ENCODE assay signal across 8 mouse cellular contexts in the genomic region with DNA sequence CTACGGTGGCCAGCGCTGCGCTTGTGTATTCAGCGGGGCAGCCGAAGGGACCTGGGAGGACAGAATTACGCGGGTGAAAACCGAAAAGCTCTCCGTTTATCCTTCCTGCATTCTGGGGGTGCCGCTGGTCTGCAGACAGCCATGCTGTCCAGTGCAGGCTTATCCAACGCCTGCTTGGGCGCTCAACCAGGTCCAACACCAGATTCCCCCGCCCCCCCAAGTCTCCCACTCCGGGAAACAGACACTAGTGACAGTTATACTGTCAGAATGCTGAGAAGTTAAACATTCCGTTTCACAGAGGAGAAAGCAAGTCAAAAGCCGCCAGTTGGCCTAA. TPM values are rescaled to one million over a fixed set of nuclear protein-coding genes. Genes with fewer than 3 reads are reported as not detected.
DNase-seq lines count a peak whose midpoint lies in the region; ATAC-seq and TF ChIP-seq lines count a peak whose summit lies in the region.

No protein-coding gene starts in this region.

- H3K27ac ChIP-seq in cerebellum, adult 2 months (ENCODE audit: insufficient read depth, low read length) = no peak overlapping the region
- H3K27ac ChIP-seq in neural tube, embryonic 11.5 days (ENCODE audit: low read depth, low read length) = peak overlapping the region; percentile 83; the same call in 1 of the 2 replicates
- peak overlapping the region; percentile 86 for H3K27ac ChIP-seq in limb, embryonic 15.5 days
- H3K27ac ChIP-seq in stomach, embryonic 16.5 days (ENCODE audit: low read length) = peak overlapping the region; percentile 90

- H3K9ac ChIP-seq in neural tube, embryonic 11.5 days (ENCODE audit: low read length) = peak overlapping the region; percentile 94
- peak overlapping the region; percentile 24; the same call in 1 of the 2 replicates for H3K9ac ChIP-seq in limb, embryonic 15.5 days
- H3K9ac ChIP-seq in stomach, embryonic 16.5 days (ENCODE audit: low read length) = peak overlapping the region; percentile 74

- H3K27me3 ChIP-seq in cerebellum, adult 2 months (ENCODE audit: control insufficient read depth, insufficient read depth, low read length) = no peaks in the 10 kb centered on the region
- H3K27me3 ChIP-seq in neural tube, embryonic 11.5 days (ENCODE audit: control insufficient read depth, insufficient read depth, low read length) = no peaks in the 10 kb centered on the region
- no peaks in the 10 kb centered on the region for H3K27me3 ChIP-seq in limb, embryonic 15.5 days
- H3K27me3 ChIP-seq in stomach, embryonic 16.5 days (ENCODE audit: control insufficient read depth, insufficient read depth, low read length) = no peaks in the 10 kb centered on the region

- no peak; the same call in 1 of the 2 replicates for ATAC-seq in neural tube, embryonic 11.5 days (ENCODE audit: insufficient read depth, low FRiP score, low TSS enrichment)
- ATAC-seq in limb, embryonic 15.5 days (ENCODE audit: insufficient number of reproducible peaks, low FRiP score, low TSS enrichment, low read depth) = no peak; the same call in 1 of the 2 replicates
- no peak for ATAC-seq in stomach, embryonic 16.5 days (ENCODE audit: insufficient read depth, low FRiP score)

- peak overlapping the region; percentile 79 for H3K4me3 ChIP-seq in cerebellum, adult 2 months (replicated peaks; ENCODE audit: insufficient read depth, low read depth, low read length)
- H3K4me3 ChIP-seq in neural tube, embryonic 11.5 days (ENCODE audit: low read depth, low read length) = peak overlapping the region; percentile 68
- H3K4me3 ChIP-seq in limb, embryonic 15.5 days = peak overlapping the region; percentile 60
- H3K4me3 ChIP-seq in stomach, embryonic 16.5 days (replicated peaks; ENCODE audit: low read length) = peak overlapping the region; percentile 75

- TF ChIP-seq POLR2A in cerebellum, adult 2 months (IDR thresholded peaks at IDR 0.05; ENCODE audit: borderline replicate concordance, insufficient read depth, low read length) = no peak

- H3K4me2 ChIP-seq in neural tube, embryonic 11.5 days (ENCODE audit: low read depth) = peak overlapping the region; percentile 83
- H3K4me2 ChIP-seq in limb, embryonic 15.5 days = peak overlapping the region; percentile 67
- H3K4me2 ChIP-seq in stomach, embryonic 16.5 days (ENCODE audit: low read depth, low read length) = peak overlapping the region; percentile 87

- TF ChIP-seq CTCF in cerebellum, adult 2 months (IDR thresholded peaks at IDR 0.05; ENCODE audit: borderline replicate concordance, insufficient read depth, low read depth, low read length) = no peak

- H3K4me1 ChIP-seq in cerebellum, adult 2 months (ENCODE audit: control insufficient read depth, insufficient read depth, low read length) = no peaks in the 10 kb centered on the region; the same call in 1 of the 2 replicates
- peaks cover 9% of the 10 kb centered on the region for H3K4me1 ChIP-seq in neural tube, embryonic 11.5 days (ENCODE audit: control insufficient read depth, insufficient read depth, low read length)
- peaks cover 11% of the 10 kb centered on the region for H3K4me1 ChIP-seq in limb, embryonic 15.5 days
- H3K4me1 ChIP-seq in stomach, embryonic 16.5 days (ENCODE audit: control insufficient read depth, insufficient read depth, low read length) = peaks cover 12% of the 10 kb centered on the region

- 0 out of 2 replicates have a peak, but pooled peaks cover 2% of the 10 kb centered on the region for H3K36me3 ChIP-seq in neural tube, embryonic 11.5 days (ENCODE audit: control insufficient read depth, insufficient read depth, low read length)
- 0 out of 2 replicates have a peak, but pooled peaks cover 10% of the 10 kb centered on the region for H3K36me3 ChIP-seq in limb, embryonic 15.5 days
- peaks cover 11% of the 10 kb centered on the region; the same call in 1 of the 2 replicates for H3K36me3 ChIP-seq in stomach, embryonic 16.5 days (ENCODE audit: control insufficient read depth, insufficient read depth, low read length)

- no peak for DNase-seq in cerebellum, adult 2 months
- no peak for DNase-seq in cerebellum, adult 11 months
- DNase-seq in neural tube, embryonic 11.5 days (ENCODE audit: low spot score) = no peak
- no peak for DNase-seq in neural tube, embryonic 10.5 days (ENCODE audit: extremely low spot score, low spot score)
- no peak for DNase-seq in layer of hippocampus, postnatal 14 days (ENCODE audit: low spot score in 2 of 2)
- no peak for DNase-seq in cerebellum, postnatal 36 days

- no peaks in the 10 kb centered on the region for H3K9me3 ChIP-seq in neural tube, embryonic 11.5 days (ENCODE audit: control insufficient read depth, low read length)
- no peaks in the 10 kb centered on the region for H3K9me3 ChIP-seq in limb, embryonic 15.5 days
- no peaks in the 10 kb centered on the region for H3K9me3 ChIP-seq in stomach, embryonic 16.5 days (replicated peaks; ENCODE audit: control insufficient read depth, low read length)

- 2% methylated on average over 16 of the region's 16 CpGs for WGBS in cerebellum, adult 2 months
- WGBS in neural tube, embryonic 11.5 days = under 1% methylated on average over 16 of the region's 16 CpGs
- WGBS in limb, embryonic 15.5 days = 2% methylated on average over 16 of the region's 16 CpGs
- 2% methylated on average over 16 of the region's 16 CpGs for WGBS in stomach, embryonic 16.5 days

RNA-seq across cellular contexts. Expression of a gene that starts 24.5 kb away (rescaled TPM):
- 22.0 and 24.2 TPM in 2 replicates for polyA plus RNA-seq in cerebellum, adult 2 months (2012; rRNA removed)
- 10.9 and 14.2 TPM in 2 replicates for polyA plus RNA-seq in neural tube, embryonic 11.5 days (2014; fragmentation: Nextera tagmentation; extraction: Ambion mirVana)
- polyA plus RNA-seq in limb, embryonic 15.5 days (2015; fragmentation: Nextera tagmentation; extraction: Ambion mirVana) = 13.6 and 14.1 TPM in 2 replicates
- polyA plus RNA-seq in stomach, embryonic 16.5 days (2015; fragmentation: Nextera tagmentation; extraction: Ambion mirVana) = 10.6 and 12.2 TPM in 2 replicates
- total RNA-seq in layer of hippocampus, postnatal 14 days (2021) = 10 to 100 TPM; 17.8 to 21.1 TPM

RNA-seq across cellular contexts. Expression of a gene that starts 40.9 kb away (rescaled TPM):
- polyA plus RNA-seq in cerebellum, adult 2 months (2012; rRNA removed) = 27.3 and 30.1 TPM in 2 replicates
- 124 and 132 TPM in 2 replicates for polyA plus RNA-seq in neural tube, embryonic 11.5 days (2014; fragmentation: Nextera tagmentation; extraction: Ambion mirVana)
- 94.5 and 95.0 TPM in 2 replicates for polyA plus RNA-seq in limb, embryonic 15.5 days (2015; fragmentation: Nextera tagmentation; extraction: Ambion mirVana)
- 79.8 and 87.4 TPM in 2 replicates for polyA plus RNA-seq in stomach, embryonic 16.5 days (2015; fragmentation: Nextera tagmentation; extraction: Ambion mirVana)
- 10 to 100 TPM; 77.9 to 81.8 TPM for total RNA-seq in layer of hippocampus, postnatal 14 days (2021)

RNA-seq across cellular contexts. Expression of a gene that starts 57.4 kb away (rescaled TPM):
- 0.36 and 0.52 TPM in 2 replicates for polyA plus RNA-seq in cerebellum, adult 2 months (2012; rRNA removed)
- 0.12 TPM in 1 of 2 replicates, not detected in the other for polyA plus RNA-seq in neural tube, embryonic 11.5 days (2014; fragmentation: Nextera tagmentation; extraction: Ambion mirVana)
- 0.31 TPM in 1 of 2 replicates, not detected in the other for polyA plus RNA-seq in limb, embryonic 15.5 days (2015; fragmentation: Nextera tagmentation; extraction: Ambion mirVana)
- polyA plus RNA-seq in stomach, embryonic 16.5 days (2015; fragmentation: Nextera tagmentation; extraction: Ambion mirVana) = not detected in 2 replicates
- under 1 TPM in 1 of 2 experiments, not detected in 1; 0.69 TPM for total RNA-seq in layer of hippocampus, postnatal 14 days (2021)

Comparison
In these comparisons a context has a peak if more than half of its experiments do, and no peak if none do; other contexts are left out.
1. H3K9ac ChIP-seq: peak in every context shown above with its lines; median percentile 94 in neural tube, embryonic 11.5 days; 74 in stomach, embryonic 16.5 days; 24 in limb, embryonic 15.5 days.